Mouse (Mus musculus): ENCODE results near the gene Eif3c. TPM values are rescaled to one million over a fixed set of nuclear protein-coding genes. Genes with fewer than 3 reads are reported as not detected.
A peak's percentile ranks its signal among the peaks of the same experiment; 100 is the strongest.

Gene Eif3c
- total RNA-seq, 2 experiments from 2014 or later = 212 to 226 TPM

DNA sequence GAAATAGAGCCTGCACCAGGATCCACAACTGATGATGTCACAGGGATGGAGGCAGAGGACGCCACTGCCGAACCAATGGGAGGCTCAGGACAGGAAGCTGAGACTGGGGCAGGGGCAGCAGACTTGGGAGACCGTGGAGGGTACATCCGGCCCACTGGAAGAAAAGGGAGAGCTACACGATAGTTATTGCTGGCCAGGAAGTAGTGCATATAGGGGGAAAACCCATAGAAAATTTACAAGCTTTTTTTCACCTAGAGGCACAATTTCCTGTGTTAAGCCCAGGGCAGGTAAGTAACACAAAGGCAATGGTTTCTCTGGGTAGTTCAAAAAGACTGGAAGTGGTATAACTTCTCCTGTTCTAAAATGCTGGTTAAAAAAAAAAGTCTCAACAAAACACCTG is 69.7 kb downstream of the Eif3c start:
- no peak for DNase-seq
- intact Hi-C loops (cut with DNase I) = no loop called here

Small RNA genes within 50 kb of the gene (microRNA-seq; reads per million reads assigned to microRNA genes)
- 19.3 reads per million, percentile 34 among the genes with 10 or more reads in this experiment for gene Mir7059

Other genes starting within 250 kb of the Eif3c start
- gene Lat, start 196.8 kb downstream of the Eif3c start, total RNA-seq (2021) = 1 to 10 TPM; 1.5 to 2.1 TPM
- gene Spns1, start 189.0 kb downstream of the Eif3c start, total RNA-seq (2021) = 10 to 100 TPM; 82.4 to 83.9 TPM
- gene Nfatc2ip, start 169.7 kb downstream of the Eif3c start, total RNA-seq (2021) = 10 to 100 TPM in 1 of 2 experiments, 1 to 10 TPM in 1; 8.4 to 10.4 TPM
- gene Cd19, start 151.5 kb downstream of the Eif3c start, total RNA-seq (2021) = under 1 TPM; 0.16 to 0.32 TPM
- gene Rabep2, start 137.7 kb downstream of the Eif3c start, total RNA-seq (2021) = 10 to 100 TPM; 18.6 to 19.9 TPM
- gene Atp2a1, start 103.3 kb downstream of the Eif3c start, total RNA-seq (2021) = under 1 TPM in 1 of 2 experiments, not detected in 1; 0.12 TPM
- 10 to 100 TPM; 72.5 to 77.7 TPM for gene Sh2b1, start 91.0 kb downstream of the Eif3c start, total RNA-seq (2021)
- gene Tufm, start 79.0 kb downstream of the Eif3c start, total RNA-seq (2021) = 10 to 100 TPM; 80.9 to 96.5 TPM
- gene Atxn2l, start 63.0 kb downstream of the Eif3c start, total RNA-seq (2021) = 100 to 1,000 TPM; 164 to 165 TPM
- gene Apobr, start 18.5 kb upstream of the Eif3c start, total RNA-seq (2021) = under 1 TPM; 0.30 to 0.58 TPM
- gene Cln3, start 19.4 kb upstream of the Eif3c start, total RNA-seq (2021) = 10 to 100 TPM; 26.5 to 32.0 TPM
- not detected for gene Il27, start 28.5 kb upstream of the Eif3c start, total RNA-seq (2021)
- 1 to 10 TPM; 6.6 to 7.0 TPM for gene Nupr1, start 64.5 kb upstream of the Eif3c start, total RNA-seq (2021)
- gene Sgf29, start 82.9 kb upstream of the Eif3c start, total RNA-seq (2021) = 10 to 100 TPM; 49.9 to 53.0 TPM
- gene Sult1a1, start 110.0 kb upstream of the Eif3c start, total RNA-seq (2021) = 1 to 10 TPM; 2.9 to 3.1 TPM
- gene Bola2, start 129.0 kb upstream of the Eif3c start, total RNA-seq (2021) = 100 to 1,000 TPM; 107 to 115 TPM
- 10 to 100 TPM; 25.4 to 26.5 TPM for gene Slx1b, start 129.4 kb upstream of the Eif3c start, total RNA-seq (2021)
- gene Coro1a, start 141.4 kb upstream of the Eif3c start, total RNA-seq (2021) = 100 to 1,000 TPM; 137 to 143 TPM
- 100 to 1,000 TPM; 196 to 202 TPM for gene Mapk3, start 193.2 kb upstream of the Eif3c start, total RNA-seq (2021)
- gene Gdpd3, start 199.9 kb upstream of the Eif3c start, total RNA-seq (2021) = 1 to 10 TPM; 5.2 to 5.5 TPM
- gene Ypel3, start 210.5 kb upstream of the Eif3c start, total RNA-seq (2021) = 100 to 1,000 TPM; 110 to 113 TPM
- gene Tbx6, start 215.1 kb upstream of the Eif3c start, total RNA-seq (2021) = under 1 TPM; 0.40 to 0.58 TPM
- 10 to 100 TPM; 71.1 to 79.7 TPM for gene Ppp4c, start 226.1 kb upstream of the Eif3c start, total RNA-seq (2021)
- gene Fam57b, start 231.3 kb upstream of the Eif3c start, total RNA-seq (2021) = 100 to 1,000 TPM; 165 to 167 TPM

All from left cerebral cortex, postnatal 4 days (tissue).